Mouse (Mus musculus) lung, embryonic 16.5 days (tissue): ENCODE measurements at regions not wholly inside any gene's neighbourhood (a gene's known extent, or its start where the extent isn't known, plus 50 kb on each side); places are given as distances from the start of the nearest gene placed in this dataset.

Experiments used
- ATAC-seq: fragments of 200-750 bp; cut with Nextera tagmentation; 2 replicates; pipeline ENCODE4 v1.8.0; 2017; ENCODE audit warnings: low read depth, mild to moderate bottlenecking, moderate library complexity
- H3K27ac ChIP-seq: fragments of 300-500 bp; sonication (generic); 2 replicates; pipeline ENCODE4 v1.5.1; 2014; ENCODE audit warnings: mild to moderate bottlenecking, control low read depth, low read length
- H3K27me3 ChIP-seq: fragments of 300-500 bp; sonication (generic); 2 replicates; pipeline ENCODE4 v1.6.1; 2014; ENCODE audit warnings: low read depth, low read length, mixed read lengths; ENCODE audit not compliant: control insufficient read depth, insufficient read depth
- H3K36me3 ChIP-seq: fragments of 300-500 bp; sonication (generic); 2 replicates; pipeline ENCODE4 v1.6.1; 2014; ENCODE audit warnings: low read length; ENCODE audit not compliant: control insufficient read depth, insufficient read depth
- H3K4me1 ChIP-seq: fragments of 300-500 bp; sonication (generic); replicated peaks from 2 replicates; pipeline ENCODE4 v1.6.1; 2014; ENCODE audit warnings: low read length, mixed read lengths; ENCODE audit not compliant: control insufficient read depth, insufficient read depth
- H3K4me2 ChIP-seq: fragments of 300-500 bp; sonication (generic); 2 replicates; pipeline ENCODE4 v1.6.1; 2014; ENCODE audit warnings: low read depth, low read length, control low read depth
- H3K4me3 ChIP-seq: fragments of 300-500 bp; sonication (generic); 2 replicates; pipeline ENCODE4 v1.5.1; 2014; ENCODE audit warnings: mild to moderate bottlenecking, low read length, control low read depth
- H3K9ac ChIP-seq: fragments of 300-500 bp; sonication (generic); 2 replicates; pipeline ENCODE4 v1.6.1; 2014; ENCODE audit warnings: low read length, control low read depth
- H3K9me3 ChIP-seq: fragments of 300-500 bp; sonication (generic); 2 replicates; pipeline ENCODE4 v1.6.1; 2016; ENCODE audit warnings: low read length; ENCODE audit not compliant: control insufficient read depth
- WGBS: fragments of 180-500 bp; shearing (Covaris S2); extraction: QIAGEN DNeasy Blood & Tissue Kit; methylation state at CpG from one replicate; pipeline ENCODE4 v1.1.7; 2014; 5-methylcytosine and 5-hydroxymethylcytosine counted together

- Histone ChIP-seq H3K4me1 (peaks cover 13% of the 10 kb centered on the region; the same call in 1 of the 2 replicates), H3K27me3 (no peaks in the 10 kb centered on the region), H3K4me3 (no peak overlapping the region), H3K9ac (no peak overlapping the region), H3K27ac (no peak overlapping the region), H3K36me3 (no peaks in the 10 kb centered on the region), H3K9me3 (no peaks in the 10 kb centered on the region), H3K4me2 (no peak overlapping the region)
- 79% methylated on average over 8 of the region's 8 CpGs for WGBS
- ATAC-seq: no peak
These were observed 99.6 kb upstream of the Hes1 start for GRCm38 (mm10) chr16:29964563-29964962.

GRCm38 (mm10) chr16:29968743-29969142, 95.4 kb upstream of the Hes1 start:
- Histone ChIP-seq H3K9me3 (no peaks in the 10 kb centered on the region), H3K27me3 (no peaks in the 10 kb centered on the region), H3K4me1 (peaks cover 15% of the 10 kb centered on the region; the same call in 1 of the 2 replicates), H3K36me3 (no peaks in the 10 kb centered on the region), H3K4me3 (no peak overlapping the region), H3K4me2 (no peak overlapping the region), H3K27ac (peak overlapping the region; percentile 42; the same call in 1 of the 2 replicates), H3K9ac (no peak overlapping the region)
- ATAC-seq: peak; percentile 69; the same call in 1 of the 2 replicates
- 41% methylated on average over 5 of the region's 5 CpGs for WGBS

GRCm38 (mm10) chr16:29972741-29973141, 91.4 kb upstream of the Hes1 start:
- WGBS: 51% methylated on average over 1 of the region's 1 CpGs
- H3K27ac ChIP-seq: no peak overlapping the region

GRCm38 (mm10) chr16:29973250-29973649, 90.9 kb upstream of the Hes1 start:
- no peak for ATAC-seq

More at GRCm38 (mm10) chr16:29972741-29973141, 91.4 kb upstream of the Hes1 start:
- no peaks in the 10 kb centered on the region for H3K27me3 ChIP-seq
- H3K36me3 ChIP-seq: no peaks in the 10 kb centered on the region
- H3K9me3 ChIP-seq: no peaks in the 10 kb centered on the region
- H3K4me1 ChIP-seq: peaks cover 22% of the 10 kb centered on the region
- H3K4me2 ChIP-seq: no peak overlapping the region
- no peak overlapping the region for H3K4me3 ChIP-seq
- no peak overlapping the region for H3K9ac ChIP-seq
- ATAC-seq: no peak

GRCm38 (mm10) chr16:29975800-29976199, 88.4 kb upstream of the Hes1 start:
- WGBS: 85% methylated on average over 3 of the region's 3 CpGs

More at GRCm38 (mm10) chr16:29973250-29973649, 90.9 kb upstream of the Hes1 start:
- Histone ChIP-seq H3K9me3 (no peaks in the 10 kb centered on the region), H3K36me3 (no peaks in the 10 kb centered on the region), H3K4me1 (peaks cover 27% of the 10 kb centered on the region), H3K27me3 (no peaks in the 10 kb centered on the region), H3K27ac (no peak overlapping the region), H3K4me3 (no peak overlapping the region), H3K9ac (no peak overlapping the region), H3K4me2 (no peak overlapping the region)
- whole genome bisulfite sequencing: 21% methylated on average over 7 of the region's 7 CpGs

GRCm38 (mm10) chr16:29977011-29977410, 87.2 kb upstream of the Hes1 start:
- peaks cover 32% of the 10 kb centered on the region for H3K4me1 ChIP-seq
- no peak overlapping the region; the same call in 1 of the 2 replicates for H3K27ac ChIP-seq
- no peak overlapping the region for H3K4me3 ChIP-seq
- H3K4me2 ChIP-seq: no peak overlapping the region
- H3K9me3 ChIP-seq: no peaks in the 10 kb centered on the region
- H3K27me3 ChIP-seq: no peaks in the 10 kb centered on the region
- WGBS: 56% methylated on average over 3 of the region's 3 CpGs
- no peak overlapping the region for H3K9ac ChIP-seq
- no peaks in the 10 kb centered on the region for H3K36me3 ChIP-seq
- no peak for ATAC-seq

More at GRCm38 (mm10) chr16:29975800-29976199, 88.4 kb upstream of the Hes1 start:
- no peak for ATAC-seq
- H3K4me1 ChIP-seq: peaks cover 32% of the 10 kb centered on the region
- H3K9me3 ChIP-seq: no peaks in the 10 kb centered on the region
- H3K4me3 ChIP-seq: no peak overlapping the region
- no peaks in the 10 kb centered on the region for H3K36me3 ChIP-seq
- H3K9ac ChIP-seq: no peak overlapping the region
- H3K27ac ChIP-seq: no peak overlapping the region
- H3K4me2 ChIP-seq: no peak overlapping the region
- no peaks in the 10 kb centered on the region for H3K27me3 ChIP-seq

- no peaks in the 10 kb centered on the region for H3K9me3 ChIP-seq
- no peak overlapping the region for H3K9ac ChIP-seq
- ATAC-seq: peak; percentile 68
- no peak overlapping the region for H3K4me2 ChIP-seq
- peaks cover 32% of the 10 kb centered on the region for H3K4me1 ChIP-seq
- peak overlapping the region; percentile 57 for H3K27ac ChIP-seq
- WGBS: 27% methylated on average over 8 of the region's 8 CpGs
- H3K27me3 ChIP-seq: no peaks in the 10 kb centered on the region
- H3K4me3 ChIP-seq: no peak overlapping the region
- H3K36me3 ChIP-seq: no peaks in the 10 kb centered on the region
These were observed 86.5 kb upstream of the Hes1 start for GRCm38 (mm10) chr16:29977711-29978110.

GRCm38 (mm10) chr16:29979066-29979465, 85.1 kb upstream of the Hes1 start:
- Histone ChIP-seq H3K27ac (peak overlapping the region; percentile 48; the same call in 1 of the 2 replicates), H3K27me3 (no peaks in the 10 kb centered on the region), H3K4me3 (no peak overlapping the region), H3K4me1 (peaks cover 22% of the 10 kb centered on the region), H3K36me3 (no peaks in the 10 kb centered on the region), H3K9ac (no peak overlapping the region), H3K4me2 (0 out of 2 replicates have a peak overlapping the region, but pooled peaks have one; percentile 4), H3K9me3 (no peaks in the 10 kb centered on the region)
- WGBS: 46% methylated on average over 7 of the region's 7 CpGs
- ATAC-seq: peak; percentile 39; the same call in 1 of the 2 replicates

- 83% methylated on average over 7 of the region's 7 CpGs for WGBS
- H3K4me2 ChIP-seq: no peak overlapping the region
- H3K4me3 ChIP-seq: no peak overlapping the region
- H3K27me3 ChIP-seq: no peaks in the 10 kb centered on the region
- no peaks in the 10 kb centered on the region for H3K9me3 ChIP-seq
- H3K36me3 ChIP-seq: no peaks in the 10 kb centered on the region
- H3K9ac ChIP-seq: no peak overlapping the region
- no peak for ATAC-seq
- H3K27ac ChIP-seq: no peak overlapping the region
- peaks cover 22% of the 10 kb centered on the region for H3K4me1 ChIP-seq
These were observed 82.6 kb upstream of the Hes1 start for GRCm38 (mm10) chr16:29981543-29981942.
